14 mouse cellular contexts compared by ENCODE assay signal in genomic region chr6:94038897-94039296, GRCm38 (mm10).
A peak's percentile ranks its signal among the peaks of the same experiment; 100 is the strongest.
DNase-seq lines count a peak whose midpoint lies in the region; ATAC-seq and TF ChIP-seq lines count a peak whose summit lies in the region.
"Had no signal": no experiment of that assay in that cellular context is flagged by ENCODE, and none has a peak within 500 bp of the region (broad histone marks: within the 10 kb centered on the region; RNA-seq: fewer than 3 reads in every experiment).

No protein-coding gene starts in this region.

- no peaks in the 10 kb centered on the region for H3K27me3 ChIP-seq in hindbrain, postnatal 0 days (ENCODE audit: insufficient read depth, low read length)
- no peaks in the 10 kb centered on the region for H3K27me3 ChIP-seq in hindbrain, embryonic 13.5 days
- no peaks in the 10 kb centered on the region for H3K27me3 ChIP-seq in MEL (ENCODE audit: control insufficient read depth in 1 of 2, insufficient read depth in 2 of 2, low read length in 2 of 2)
- H3K27me3 ChIP-seq: limb, embryonic 15.5 days had no signal

- no peak for TF ChIP-seq EP300 in MEL (IDR thresholded peaks at IDR 0.05; ENCODE audit: low read depth in 1 of 2, low read length in 2 of 2)

- H3K27ac ChIP-seq in hindbrain, postnatal 0 days, result no peak overlapping the region
- H3K27ac ChIP-seq in hindbrain, embryonic 13.5 days, result no peak overlapping the region
- H3K27ac ChIP-seq in MEL (ENCODE audit: control insufficient read depth, low read depth, low read length), result no peak overlapping the region
- H3K27ac ChIP-seq: heart, embryonic 10.5 days; hindbrain, embryonic 14.5 days; limb, embryonic 15.5 days; midbrain, embryonic 10.5 days had no signal

- intact Hi-C loops in left cerebral cortex, postnatal 25 days (cut with DNase I), result no loop called here

- TF ChIP-seq RAD21 in MEL (IDR thresholded peaks at IDR 0.05; ENCODE audit: low read depth, low read length), result peak; percentile 21

- whole genome bisulfite sequencing in hindbrain, postnatal 0 days, result 98% methylated on average over 3 of the region's 3 CpGs
- 97% methylated on average over 3 of the region's 3 CpGs for WGBS in hindbrain, embryonic 13.5 days

- no peaks in the 10 kb centered on the region for H3K36me3 ChIP-seq in hindbrain, postnatal 0 days (ENCODE audit: insufficient read depth, low read length)
- no peaks in the 10 kb centered on the region for H3K36me3 ChIP-seq in hindbrain, embryonic 13.5 days
- H3K36me3 ChIP-seq in MEL (ENCODE audit: control insufficient read depth in 1 of 2, insufficient read depth in 2 of 2, low read length in 2 of 2), result no peaks in the 10 kb centered on the region
- H3K36me3 ChIP-seq: heart, embryonic 10.5 days; limb, embryonic 15.5 days; midbrain, embryonic 10.5 days had no signal

- no peaks in the 10 kb centered on the region for H3K9me3 ChIP-seq in hindbrain, postnatal 0 days (ENCODE audit: low read length)
- H3K9me3 ChIP-seq in hindbrain, embryonic 13.5 days, result no peaks in the 10 kb centered on the region
- H3K9me3 ChIP-seq in MEL (replicated peaks; ENCODE audit: insufficient read depth, low read length), result no peaks in the 10 kb centered on the region
- H3K9me3 ChIP-seq: heart, embryonic 10.5 days; limb, embryonic 15.5 days had no signal

- TF ChIP-seq POLR2A in MEL (IDR thresholded peaks at IDR 0.05; ENCODE audit: control insufficient read depth in 1 of 2, insufficient read depth in 1 of 2, low read depth in 1 of 2, low read length in 2 of 2, poor library complexity in 1 of 2), result no peak

- no peaks in the 10 kb centered on the region for H3K79me2 ChIP-seq in MEL (ENCODE audit: control insufficient read depth, insufficient read depth, low read length, poor library complexity)

- DNase-seq in hindbrain, postnatal 0 days (ENCODE audit: low spot score), result no peak
- DNase-seq in retina, postnatal 1 day, result peak; percentile 11
- DNase-seq in retina, embryonic 14.5 days (ENCODE audit: low spot score), result no peak
- DNase-seq in MEL (ENCODE audit: low read depth, low spot score), result peak; percentile 11
- no peak for DNase-seq in left cerebral cortex, postnatal 25 days (ENCODE audit: low spot score in 2 of 2)
- DNase-seq: adrenal gland, adult 2 months; kidney, postnatal 14 days; layer of hippocampus, postnatal 36 days had no signal

- peak; percentile 46 for TF ChIP-seq CTCF in hindbrain, postnatal 0 days (IDR thresholded peaks at IDR 0.05; ENCODE audit: low read depth)
- peak in 2 of 3 experiments; percentile 27 to 28; a peak in 2 of 6 replicates for TF ChIP-seq CTCF in MEL (IDR thresholded peaks at IDR 0.05 in 2 of 3, conservative IDR thresholded peaks at IDR 0.05 in 1 of 3; ENCODE audit: control insufficient read depth in 1 of 3, insufficient read depth in 1 of 3, low read depth in 2 of 3, low read length in 3 of 3, poor library complexity in 1 of 3, severe bottlenecking in 1 of 3)

- H3K9ac ChIP-seq in hindbrain, postnatal 0 days (replicated peaks; ENCODE audit: low read length), result no peak overlapping the region
- no peak overlapping the region for H3K9ac ChIP-seq in hindbrain, embryonic 13.5 days
- H3K9ac ChIP-seq in MEL (ENCODE audit: control insufficient read depth, low read depth, low read length, poor library complexity, severe bottlenecking), result no peak overlapping the region
- H3K9ac ChIP-seq: hindbrain, embryonic 14.5 days; limb, embryonic 15.5 days had no signal

- H3K4me1 ChIP-seq in hindbrain, postnatal 0 days (ENCODE audit: insufficient read depth, low read length), result no peaks in the 10 kb centered on the region
- peaks cover 5% of the 10 kb centered on the region for H3K4me1 ChIP-seq in hindbrain, embryonic 13.5 days (replicated peaks)
- H3K4me1 ChIP-seq in MEL (ENCODE audit: control insufficient read depth in 1 of 2, insufficient read depth in 2 of 2, low read length in 2 of 2), result no peaks in the 10 kb centered on the region

- no peak overlapping the region for H3K4me2 ChIP-seq in hindbrain, postnatal 0 days (ENCODE audit: low read depth, low read length)
- no peak overlapping the region for H3K4me2 ChIP-seq in hindbrain, embryonic 13.5 days
- H3K4me2 ChIP-seq: hindbrain, embryonic 14.5 days; limb, embryonic 15.5 days had no signal

- no peak overlapping the region for H3K4me3 ChIP-seq in hindbrain, postnatal 0 days (ENCODE audit: low read length)
- no peak overlapping the region for H3K4me3 ChIP-seq in hindbrain, embryonic 13.5 days
- H3K4me3 ChIP-seq in MEL (ENCODE audit: control insufficient read depth in 1 of 2, insufficient read depth in 1 of 2, low read depth in 2 of 2, low read length in 2 of 2), result no peak overlapping the region
- H3K4me3 ChIP-seq: heart, embryonic 10.5 days; limb, embryonic 15.5 days; midbrain, embryonic 10.5 days had no signal

- ATAC-seq in hindbrain, postnatal 0 days, result no peak
- ATAC-seq in hindbrain, embryonic 13.5 days (ENCODE audit: low FRiP score), result no peak
- ATAC-seq in megakaryocyte, adult 5-6 weeks (ENCODE audit: poor library complexity, severe bottlenecking), result peak; percentile 69

TF ChIP-seq in MEL, 35 proteins besides CTCF, POLR2A, EP300 and RAD21:
- TF ChIP-seq POLR2AphosphoS5 (IDR thresholded peaks at IDR 0.05; ENCODE audit: borderline replicate concordance, low read depth, low read length) (no peak), POLR2AphosphoS2 (IDR thresholded peaks at IDR 0.05; ENCODE audit: low read length) (no peak), RCOR1 (IDR thresholded peaks at IDR 0.05; ENCODE audit: low read depth, low read length) (no peak), ETS1 (IDR thresholded peaks at IDR 0.05; ENCODE audit: low read depth, low read length) (no peak), TBP (IDR thresholded peaks at IDR 0.05; ENCODE audit: low read depth, low read length) (no peak), TAL1 (IDR thresholded peaks at IDR 0.05; ENCODE audit: low read length) (no peak), MYC (IDR thresholded peaks at IDR 0.05; ENCODE audit: low read depth, low read length) (no peak), BHLHE40 (IDR thresholded peaks at IDR 0.05; ENCODE audit: borderline replicate concordance, low read depth, low read length) (no peak), USF2 (IDR thresholded peaks at IDR 0.05; ENCODE audit: borderline replicate concordance in 1 of 2, insufficient read depth in 1 of 2, low read depth in 1 of 2, low read length in 2 of 2) (no peak), ELF1 (IDR thresholded peaks at IDR 0.05; ENCODE audit: low read depth, low read length) (no peak), MXI1 (IDR thresholded peaks at IDR 0.05; ENCODE audit: low read depth, low read length) (no peak), CHD2 (IDR thresholded peaks at IDR 0.05; ENCODE audit: low read length) (no peak), MYB (IDR thresholded peaks at IDR 0.05; ENCODE audit: low read depth, low read length) (no peak), GATA1 (IDR thresholded peaks at IDR 0.05; ENCODE audit: low read depth, low read length) (no peak)

Comparison
In these comparisons a context has a peak if more than half of its experiments do, and no peak if none do; other contexts are left out.
1. DNase-seq: peak in retina, postnatal 1 day (single experiment) and MEL (single experiment); none in hindbrain, postnatal 0 days (single experiment), retina, embryonic 14.5 days (single experiment) and left cerebral cortex, postnatal 25 days (0 of 2).